Mouse (Mus musculus) cerebellum, postnatal 14 days (tissue): ENCODE results near the gene Ccdc141.
"Not testable (repeated sequence)": the region's sequence is repeated elsewhere in the genome, so short reads cannot be mapped to it uniquely, and the experiment has no call there.

Experiments
- DNase-seq, 2 experiments: peaks; one replicate each; pipeline ENCODE4 v3.0.0; 2021; ENCODE audit warnings: mixed read lengths in 2 of 2

Gene Ccdc141

DNA sequence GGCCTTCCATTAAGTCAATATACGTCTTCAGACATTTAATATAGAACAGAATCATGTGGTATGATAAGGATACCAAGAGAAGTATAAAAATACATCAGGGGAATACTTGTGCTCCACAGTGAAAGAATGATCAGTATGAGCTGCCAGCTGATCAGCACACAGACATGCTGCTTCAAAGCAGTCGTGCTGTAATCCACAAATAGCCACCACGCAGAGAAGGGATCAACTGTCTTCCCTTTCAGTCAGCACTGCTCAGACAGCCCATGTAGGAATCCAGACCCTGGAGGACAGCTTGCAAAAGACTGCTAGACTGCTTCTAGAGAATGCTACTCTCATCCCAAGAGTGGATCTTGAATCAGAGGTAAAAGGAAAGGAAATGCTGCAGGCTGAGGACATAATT, 127.5 kb downstream of the Ccdc141 start:
- no peak for DNase-seq

DNA sequence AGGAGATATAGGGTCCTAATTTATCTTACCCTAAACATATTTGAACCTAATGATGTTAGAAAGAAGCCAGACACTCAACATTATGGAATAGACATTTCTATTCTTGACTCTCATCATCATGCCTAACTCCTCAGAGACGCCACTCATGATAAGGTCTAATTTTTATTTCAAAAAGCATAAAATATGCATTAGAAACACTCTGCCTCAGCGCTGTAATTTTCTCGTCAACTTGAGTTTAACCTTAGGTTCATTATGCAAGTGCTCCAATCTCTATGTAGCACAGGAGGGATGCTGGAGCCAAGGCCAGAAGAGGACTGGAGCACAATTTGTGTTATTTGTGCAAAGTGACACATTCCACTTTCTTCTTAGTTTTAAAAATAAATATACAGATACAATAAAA, 130.8 kb downstream of the Ccdc141 start:
- no peak for DNase-seq

DNA sequence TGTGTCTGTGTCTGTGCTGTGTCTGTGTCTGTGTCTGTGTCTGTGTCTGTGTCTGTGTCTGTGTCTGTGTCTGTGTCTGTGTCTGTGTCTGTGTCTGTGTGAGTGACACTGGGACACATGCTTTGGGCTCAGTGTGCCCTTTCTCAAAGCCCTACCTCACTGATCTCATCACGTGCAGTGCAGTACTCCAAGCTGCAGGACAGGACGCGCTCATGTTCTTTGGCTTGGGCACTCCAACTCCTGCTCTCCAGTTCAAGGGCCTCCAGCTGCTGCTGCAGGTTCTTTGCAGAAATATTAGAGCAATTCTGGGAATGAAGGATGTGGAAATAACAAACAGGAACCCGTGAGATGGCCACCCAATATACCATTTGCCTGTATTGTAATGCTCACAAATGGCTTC, 131.2 kb downstream of the Ccdc141 start:
- no peak for DNase-seq

DNA sequence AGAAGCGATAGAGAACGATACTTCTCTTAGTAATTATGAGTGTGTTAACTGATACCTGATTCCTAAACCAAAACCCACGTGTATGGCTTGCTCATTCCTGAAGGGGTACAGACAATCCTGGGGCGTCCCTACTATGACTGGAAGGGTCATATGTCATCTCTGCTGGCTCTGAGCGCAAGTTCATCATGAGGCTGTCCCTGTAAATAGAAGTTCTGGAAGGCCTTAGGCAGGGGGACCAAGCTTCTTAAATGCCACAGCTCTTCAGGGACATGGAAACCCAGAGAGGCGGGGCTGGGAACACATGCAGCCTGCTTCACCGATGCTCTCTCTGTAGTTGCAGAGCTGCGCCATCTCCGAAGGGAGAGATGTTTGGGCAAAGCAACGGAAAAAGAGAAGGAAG, 133.2 kb downstream of the Ccdc141 start:
- no peak for DNase-seq

DNA sequence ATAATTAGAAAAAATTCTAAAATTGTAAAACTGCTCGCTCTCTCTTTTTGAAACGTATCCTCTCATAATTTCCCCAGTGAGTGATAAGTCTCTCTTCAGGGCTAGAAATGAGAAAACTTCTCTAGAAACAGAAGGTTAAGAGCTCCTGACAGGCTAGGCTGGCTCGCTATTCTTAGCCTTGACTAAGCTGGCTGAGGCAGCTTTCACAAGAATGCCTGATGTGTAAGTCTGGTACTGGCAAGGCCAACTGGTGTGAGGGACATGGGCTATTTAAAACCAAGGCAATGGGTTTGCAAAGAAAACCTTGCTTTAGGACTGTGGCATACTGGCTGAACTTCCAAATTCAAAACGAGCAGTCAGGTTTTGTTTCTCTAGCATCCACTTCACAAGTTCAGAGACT, 136.3 kb downstream of the Ccdc141 start:
- DNase-seq, result no peak

DNA sequence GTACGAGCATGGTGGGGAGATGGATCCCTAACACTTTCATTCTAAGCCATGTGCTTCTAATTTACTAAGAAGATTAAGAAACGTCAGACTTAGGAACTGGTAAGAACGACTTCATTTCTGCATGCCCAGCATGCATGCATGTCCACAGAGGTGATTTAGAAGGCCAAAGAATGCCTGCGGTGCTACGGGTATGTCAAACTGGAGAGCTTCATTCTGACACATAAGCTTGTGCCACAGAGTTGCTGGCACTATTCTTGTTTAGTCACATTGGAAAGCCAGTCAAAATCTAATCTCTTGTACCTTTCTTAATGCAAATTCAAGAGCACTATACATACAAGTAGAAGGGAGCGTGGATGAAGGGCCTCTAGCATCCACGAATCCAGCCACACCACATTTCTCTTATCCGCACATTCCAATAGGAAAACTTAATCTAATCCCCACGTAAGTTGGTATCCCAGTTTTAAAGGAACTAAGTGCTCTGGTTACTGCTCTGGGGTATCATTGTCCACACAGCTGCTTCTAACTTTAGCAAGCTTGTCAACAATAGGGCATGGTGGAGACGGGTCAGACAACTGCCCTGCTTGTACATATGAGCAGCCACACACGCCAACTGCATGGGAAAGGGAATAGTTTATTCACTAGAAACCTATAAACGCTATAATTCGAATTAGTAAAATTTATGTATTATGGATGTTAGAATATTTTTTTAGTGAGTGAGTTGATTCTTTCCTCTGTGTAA, 136.9 kb downstream of the Ccdc141 start:
- no peak for DNase-seq

DNA sequence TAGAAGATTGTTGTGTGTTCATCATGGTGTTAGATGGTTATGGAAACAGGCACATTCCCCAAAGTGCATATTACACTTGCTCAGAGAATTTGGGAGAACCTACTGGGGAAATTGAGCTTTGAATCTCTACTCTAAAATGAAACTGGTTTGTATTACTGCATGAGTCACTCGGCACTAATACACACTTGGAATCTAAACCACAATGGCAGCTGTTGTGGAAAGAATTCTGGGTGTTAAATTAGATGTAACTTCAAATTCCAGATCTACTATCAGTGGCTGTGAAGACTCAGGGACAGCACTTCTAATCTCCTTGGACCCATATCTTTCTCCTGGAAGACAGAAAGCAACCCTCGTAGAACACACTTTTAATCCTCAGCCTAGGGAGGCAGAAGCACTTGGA, 149.8 kb downstream of the Ccdc141 start:
- DNase-seq, result no peak

DNA sequence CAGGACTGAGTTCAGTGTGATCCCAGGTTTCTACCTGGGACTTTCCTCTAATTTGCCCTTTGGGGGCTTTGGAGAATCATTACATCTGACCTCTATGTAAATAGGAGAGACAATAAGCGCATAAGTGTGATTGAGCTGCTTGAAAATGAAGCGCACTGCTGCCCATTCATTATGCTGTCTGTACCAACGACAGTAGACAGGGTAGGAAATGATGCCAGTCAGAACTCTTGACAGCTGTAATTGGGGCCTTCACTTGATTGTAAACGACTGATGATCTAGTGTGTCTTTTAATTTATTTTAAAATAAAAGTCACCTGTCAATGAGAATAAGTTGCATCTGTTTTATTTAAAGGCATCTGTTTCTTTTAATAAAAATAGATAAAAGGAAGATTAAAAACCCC, 152.7 kb downstream of the Ccdc141 start:
- no peak for DNase-seq

DNA sequence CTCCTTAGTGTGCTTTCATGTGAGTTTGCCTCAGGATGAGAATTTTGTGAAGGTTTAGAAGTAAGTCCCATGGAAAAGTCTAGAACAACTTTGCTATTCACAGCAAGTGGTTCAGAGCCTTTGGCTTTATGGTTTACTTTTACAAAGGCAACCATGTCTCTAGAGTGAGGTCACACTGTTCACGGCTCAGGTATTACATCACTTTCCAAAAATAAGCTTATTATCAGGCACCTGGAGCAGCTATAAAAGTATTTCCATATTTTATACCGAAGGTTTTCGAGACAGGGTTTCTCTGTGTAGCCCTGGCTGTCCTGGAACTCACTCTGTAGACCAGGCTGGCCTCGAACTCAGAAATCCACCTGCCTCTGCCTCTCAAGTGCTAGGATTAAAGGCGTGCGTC, 157.0 kb downstream of the Ccdc141 start:
- not testable (repeated sequence) for DNase-seq

DNA sequence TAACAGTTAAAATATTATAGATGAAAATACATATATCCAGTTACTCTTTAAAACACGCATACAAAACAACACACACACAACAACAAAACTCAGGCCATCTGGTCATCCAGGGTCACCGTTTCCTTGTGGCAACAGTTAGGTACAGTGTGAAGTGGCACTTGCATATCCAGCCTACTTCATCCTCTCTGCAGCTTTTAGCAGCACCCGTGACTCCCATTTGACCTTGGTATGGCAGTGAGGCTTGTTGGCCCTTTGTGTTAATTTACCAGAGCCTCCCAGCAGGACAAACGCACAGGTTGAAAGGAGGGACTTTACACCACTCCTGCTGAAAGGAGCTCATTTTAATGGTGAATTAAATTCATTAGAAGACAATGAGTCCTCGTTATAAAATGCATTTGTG, 158.5 kb downstream of the Ccdc141 start:
- no peak for DNase-seq

DNA sequence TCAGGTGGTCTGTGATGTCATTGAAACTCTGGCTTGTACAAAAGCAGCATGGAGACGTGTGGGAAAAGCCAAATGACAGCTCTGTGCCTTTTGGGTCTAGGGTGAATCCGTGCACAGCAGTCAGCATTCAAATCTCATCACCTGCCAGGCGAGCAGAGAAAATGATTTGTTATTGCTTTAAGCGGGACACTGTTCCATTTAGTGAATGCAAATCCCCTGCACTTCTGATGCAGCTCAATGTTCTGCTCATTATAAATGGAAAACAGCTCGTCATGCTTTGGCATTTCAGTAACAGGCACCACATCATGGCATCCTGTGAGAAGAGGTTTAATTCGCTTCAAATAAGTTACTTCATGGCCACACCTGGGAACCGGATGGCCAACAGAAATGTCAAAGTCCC, 163.4 kb downstream of the Ccdc141 start:
- DNase-seq, result no peak

DNA sequence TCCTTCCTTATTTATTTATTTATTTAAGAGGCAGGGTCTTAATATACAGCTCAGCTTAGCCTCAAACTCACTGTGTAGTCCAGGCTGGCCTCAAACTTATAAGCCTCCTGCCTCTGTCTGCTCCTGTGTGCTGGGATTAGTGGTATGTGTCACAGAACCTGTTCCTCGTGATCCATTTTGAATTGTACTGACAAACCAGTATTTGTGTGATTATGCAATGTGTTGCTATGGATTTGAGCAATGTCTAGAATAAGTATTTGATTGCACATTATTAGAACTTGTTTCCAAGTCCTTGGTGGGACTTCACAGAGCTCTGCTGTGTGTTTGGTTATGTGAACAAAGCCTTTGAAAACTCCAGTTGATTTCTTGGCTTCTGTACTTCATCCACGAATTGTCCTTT, 167.3 kb downstream of the Ccdc141 start:
- DNase-seq, result no peak

DNA sequence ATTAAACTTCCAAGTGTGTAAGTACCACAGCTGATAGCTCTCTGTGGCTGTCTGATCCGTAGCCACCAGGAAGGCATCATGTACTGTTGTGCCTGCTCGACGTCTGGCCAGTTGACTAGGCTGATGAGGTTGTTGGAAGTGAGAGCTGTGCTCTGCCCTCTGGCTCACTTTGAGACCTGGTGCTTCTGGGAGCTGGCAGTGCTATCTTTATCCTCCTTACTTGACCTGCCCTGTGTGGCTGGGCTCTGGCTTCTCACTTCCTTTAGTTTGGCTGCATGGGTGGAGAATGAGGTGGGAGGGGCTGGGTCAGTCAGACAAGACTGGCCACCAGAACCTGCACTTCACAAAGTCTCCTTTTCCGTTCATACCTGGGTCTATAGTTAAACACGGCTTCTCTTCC, 172.1 kb downstream of the Ccdc141 start:
- no peak for DNase-seq

DNA sequence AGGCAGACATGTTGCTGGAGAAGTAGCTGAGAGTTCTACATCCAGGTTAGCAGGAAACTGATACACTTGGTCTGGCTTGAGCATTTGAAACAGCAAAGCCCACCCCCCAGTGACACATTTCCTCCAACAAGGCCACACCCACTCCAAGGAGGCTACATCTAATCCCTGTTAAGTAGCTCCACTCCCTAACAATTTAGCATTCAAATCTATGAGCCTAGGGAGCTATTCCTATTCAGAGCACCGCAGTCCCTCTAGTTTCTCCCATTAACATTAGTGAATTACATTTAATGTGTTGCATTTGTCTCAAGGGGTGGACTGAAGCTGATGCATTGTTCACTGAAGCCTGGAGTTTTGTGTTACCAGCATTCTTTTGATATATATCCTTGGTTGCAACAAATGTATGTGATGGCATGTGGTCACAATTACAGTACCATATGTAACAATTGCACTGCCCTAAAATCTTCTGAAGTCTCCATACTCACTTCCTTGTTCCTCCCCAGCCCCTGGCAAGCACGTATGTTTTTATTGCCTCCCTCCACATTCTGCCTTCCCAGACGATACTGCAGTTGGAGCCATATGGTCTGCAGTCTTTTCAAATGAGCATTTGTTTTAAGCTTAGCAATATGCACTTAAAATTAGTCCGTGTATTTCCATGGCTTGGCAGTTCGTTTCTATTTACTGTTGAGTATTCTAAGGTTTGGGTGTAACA, 177.8 kb downstream of the Ccdc141 start:
- no peak for DNase-seq

DNA sequence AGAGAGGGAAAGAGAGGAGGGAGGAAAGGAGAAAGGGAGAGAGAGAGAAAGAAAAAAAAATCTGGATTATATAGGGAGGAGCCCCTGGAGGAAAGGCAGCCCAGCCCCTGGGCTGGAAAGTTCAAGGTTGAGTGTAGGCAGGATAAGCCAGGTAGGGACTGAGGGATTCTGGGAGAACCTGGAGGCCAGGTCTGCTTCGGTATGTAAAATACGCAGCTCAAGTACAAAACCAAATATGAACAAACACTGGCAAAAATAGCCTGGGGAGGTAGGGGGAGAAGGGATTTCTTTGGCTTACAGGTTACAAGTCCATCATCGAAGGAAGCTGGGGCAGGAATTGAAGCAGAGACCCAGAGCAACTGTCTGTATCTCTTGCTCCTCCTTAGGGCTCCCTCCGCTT, 183.1 kb downstream of the Ccdc141 start:
- DNase-seq, result no peak

DNA sequence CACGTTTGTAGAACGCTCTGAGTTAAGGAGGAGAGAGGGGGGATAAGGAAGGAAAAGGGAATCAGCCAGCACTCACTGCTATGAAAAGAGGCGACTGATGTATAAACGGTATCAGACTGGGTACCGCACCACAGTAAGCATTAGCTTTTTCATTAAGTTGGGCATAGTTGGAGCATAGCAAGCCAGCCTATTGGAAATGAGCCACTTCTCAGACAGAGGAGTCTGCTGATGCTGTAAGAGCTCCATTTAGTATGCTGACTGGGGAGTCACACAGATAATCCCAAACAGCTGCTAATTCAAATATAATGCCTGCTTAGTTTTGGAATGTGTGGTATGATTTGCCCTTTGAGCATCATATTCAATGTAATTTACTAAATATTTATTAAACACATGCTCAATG, 186.1 kb downstream of the Ccdc141 start:
- DNase-seq, result no peak

DNA sequence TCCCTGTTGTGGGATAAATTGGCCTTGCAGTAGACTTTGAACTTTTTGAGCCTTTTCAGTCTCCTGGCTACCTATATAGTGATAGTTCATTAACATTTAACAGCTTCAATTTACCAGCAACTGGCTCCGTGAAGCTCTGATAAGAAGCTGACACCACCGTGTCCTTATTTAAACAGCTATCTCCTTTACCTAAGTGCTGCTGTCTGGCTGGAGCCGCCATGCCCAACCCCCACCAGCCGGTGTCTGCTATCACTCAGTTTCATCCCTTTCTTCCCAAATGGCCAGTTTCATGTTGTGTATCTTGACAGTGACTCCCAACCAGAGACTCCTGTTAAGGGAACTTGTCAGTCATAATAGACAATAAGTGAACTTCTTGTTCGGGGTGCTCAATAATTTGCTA, 186.8 kb downstream of the Ccdc141 start:
- DNase-seq, result no peak

DNA sequence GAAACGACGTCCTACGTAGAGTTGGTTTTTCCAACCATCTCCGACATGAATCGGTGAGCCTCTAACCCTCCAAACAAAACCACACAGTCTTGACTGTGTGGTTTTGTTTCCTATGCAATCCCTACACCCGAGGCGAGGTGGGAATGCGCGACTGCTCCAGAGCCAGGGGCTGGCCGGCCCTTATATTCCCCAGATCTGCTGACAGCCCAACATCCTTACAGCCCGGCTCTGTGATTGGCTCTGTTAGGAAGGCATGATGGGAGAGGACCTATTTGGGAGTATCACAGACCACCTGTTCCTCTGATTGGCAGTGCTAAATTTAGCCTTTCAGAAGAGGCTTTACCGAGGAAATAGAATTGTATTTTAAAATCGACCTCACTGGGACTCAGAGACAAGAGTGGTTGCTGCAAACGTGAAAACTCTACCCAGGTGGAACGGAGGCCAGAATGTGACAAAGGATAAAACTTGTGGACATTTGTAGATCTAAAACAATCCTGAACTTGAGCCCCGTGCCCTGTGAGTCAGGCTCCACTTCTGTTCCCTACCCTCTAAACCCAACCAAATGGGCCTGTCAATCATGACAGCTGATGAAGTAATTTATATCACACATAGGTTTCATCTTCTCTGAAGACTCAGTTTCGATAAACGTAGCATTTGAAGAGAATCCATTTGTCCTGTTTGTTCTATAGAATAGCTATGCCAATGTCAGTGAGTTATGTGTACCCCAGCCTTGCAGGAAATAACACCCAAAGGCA, 187.9 kb downstream of the Ccdc141 start, which contains the start of gene Ttn:
TSS of gene Ttn (minus strand) at position 157 of the 755 bp plus-strand sequence.
- no peak for DNase-seq

DNA sequence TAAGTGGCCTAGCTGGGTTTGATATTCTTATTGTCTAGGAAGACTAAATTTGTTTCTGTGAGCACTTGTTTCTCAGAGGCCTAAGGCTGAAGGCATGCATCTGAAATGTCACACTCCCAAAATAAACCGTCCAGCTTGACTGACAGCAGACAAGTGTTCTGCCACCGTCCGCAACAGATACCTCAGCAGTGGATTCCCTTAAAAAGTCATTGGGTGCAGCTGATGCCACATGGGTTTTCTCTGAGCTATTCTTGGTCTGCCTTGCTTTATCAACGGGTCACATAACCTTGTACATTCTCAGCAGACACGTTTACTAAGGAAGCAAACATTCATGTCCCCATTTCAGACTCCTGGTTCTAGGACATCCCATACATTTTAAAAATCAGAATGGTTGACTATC, 188.7 kb downstream of the Ccdc141 start:
- DNase-seq, result no peak

DNA sequence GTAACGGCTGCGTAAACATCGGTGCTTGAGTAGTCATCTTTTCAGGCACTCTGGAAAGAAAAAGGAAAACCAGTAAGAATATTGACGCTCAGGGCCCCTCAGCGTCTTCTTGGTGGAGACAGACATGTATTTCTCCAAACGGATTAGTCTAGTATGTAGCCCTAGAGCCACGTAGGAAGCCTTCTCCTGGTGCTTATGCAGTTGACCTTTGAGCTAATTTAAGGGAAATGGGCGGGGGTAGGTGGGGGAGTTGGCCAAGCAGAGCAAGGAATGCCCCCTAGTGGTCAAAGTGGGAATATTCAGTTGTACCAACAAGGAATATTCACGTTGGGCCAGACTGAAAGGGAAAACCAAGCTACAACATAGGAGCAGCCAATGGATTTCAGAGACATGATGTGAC, 190.3 kb downstream of the Ccdc141 start:
- peak; percentile 33 to 45 for DNase-seq

DNA sequence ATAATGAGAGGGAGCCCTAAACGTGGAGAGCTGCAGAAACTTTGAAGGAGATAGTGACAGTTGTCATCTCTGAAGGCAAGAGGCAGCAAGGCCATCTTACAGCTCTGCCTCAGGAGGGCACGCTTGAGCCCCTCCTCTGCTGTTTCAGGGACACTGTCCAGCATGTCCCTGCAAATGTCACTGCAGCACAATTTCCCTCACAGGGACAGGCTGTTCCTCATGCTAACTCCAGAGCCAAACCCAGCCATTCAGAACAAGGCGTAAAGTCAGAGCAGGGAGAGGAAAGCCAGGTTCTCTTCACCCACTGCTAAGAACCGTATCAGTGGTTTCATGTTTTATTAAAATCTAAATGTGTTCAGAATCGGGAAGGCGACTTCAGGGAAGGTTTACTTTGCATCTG, 192.8 kb downstream of the Ccdc141 start:
- DNase-seq, result no peak

DNA sequence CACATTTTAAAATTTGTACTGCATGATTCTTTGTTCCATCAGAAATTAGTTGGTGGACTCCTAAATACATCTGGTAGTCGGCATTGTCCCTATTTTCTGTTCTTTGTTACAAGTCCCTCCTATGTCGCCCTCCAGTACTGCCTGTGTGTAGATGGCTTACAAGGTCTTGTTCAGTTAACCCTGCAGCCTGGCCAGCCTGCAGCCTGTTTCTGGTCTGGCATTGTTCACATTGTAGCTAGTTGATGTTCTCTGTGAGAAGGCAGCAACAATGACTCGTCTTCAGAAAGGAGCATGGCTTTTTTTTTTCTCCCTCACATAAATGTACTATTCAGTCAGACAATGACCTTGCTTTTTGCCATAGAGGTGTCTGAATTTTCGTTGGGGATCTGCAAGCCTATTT, 198.4 kb downstream of the Ccdc141 start:
- no peak for DNase-seq

DNA sequence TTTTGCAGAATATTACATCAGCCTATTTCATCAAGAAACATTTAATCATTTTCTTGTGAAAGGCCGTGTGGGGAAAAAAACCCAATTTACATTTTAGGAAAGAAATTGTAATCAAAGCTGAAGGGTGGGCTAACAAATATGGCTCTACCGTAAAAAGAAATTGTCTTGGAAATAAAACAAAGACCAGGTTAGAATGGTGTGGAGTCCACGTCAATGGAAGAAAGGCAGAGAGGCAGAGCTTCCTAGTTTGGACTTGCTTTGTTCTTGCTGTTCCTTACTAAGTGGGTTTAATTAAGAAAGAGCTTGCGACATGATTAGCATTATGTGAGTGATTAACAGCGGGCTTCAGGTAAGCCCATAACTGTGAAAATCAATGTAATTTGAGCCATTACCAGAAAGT, 199.4 kb downstream of the Ccdc141 start:
- DNase-seq, result no peak

DNA sequence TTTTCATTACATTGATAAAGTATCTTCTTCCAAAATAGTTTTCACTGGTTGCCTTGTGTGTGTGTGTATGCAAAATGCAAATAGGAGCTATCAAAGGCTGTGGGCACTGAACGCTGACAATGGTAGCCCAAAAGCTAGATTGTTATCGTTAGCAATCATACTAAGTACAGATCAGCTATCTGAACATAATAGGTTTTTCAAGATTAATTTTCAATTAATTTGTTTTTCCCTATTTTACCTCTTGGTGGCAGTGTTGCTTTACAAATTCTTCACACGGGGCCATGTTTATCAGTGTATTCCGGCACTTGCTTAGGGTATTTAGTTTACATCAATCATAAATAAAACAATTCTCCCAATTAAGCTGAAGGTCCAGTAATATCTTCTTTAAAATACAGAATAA, 199.8 kb downstream of the Ccdc141 start:
- peak in 1 of 2 experiments; percentile 24 for DNase-seq
